Mouse (Mus musculus): ENCODE results near the gene Slc35f5.

The Slc35f5 gene

DNA sequence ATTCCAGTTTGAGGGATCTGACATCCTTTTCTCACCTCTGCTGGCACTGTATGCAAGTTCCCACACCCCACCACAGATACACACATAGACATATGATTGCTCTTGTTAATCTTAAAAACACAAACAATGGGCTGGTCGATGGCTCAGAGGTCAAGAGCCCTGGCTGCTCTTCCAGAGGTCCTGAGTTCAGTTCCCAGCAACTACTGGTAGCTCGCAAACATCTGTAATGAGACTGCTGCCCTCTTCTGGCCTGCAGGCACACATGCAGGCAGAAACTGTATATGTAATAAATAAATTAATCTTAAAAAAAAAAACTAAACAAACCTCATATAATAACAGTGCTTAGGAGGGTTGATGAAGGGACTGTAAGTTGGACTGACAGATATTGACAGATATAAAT lies 13.8 kb downstream of the Slc35f5 start:
- DNase-seq (ENCODE audit: low spot score in 2 of 2) = peak; percentile 6 to 9

- DNase-seq (ENCODE audit: low spot score in 2 of 2) = no peak
Observed at GRCm38 (mm10) chr1:125575458-125576114, 15.2 kb downstream of the Slc35f5 start.

GRCm38 (mm10) chr1:125576965-125577364 lies 16.6 kb downstream of the Slc35f5 start:
- no peak for DNase-seq (ENCODE audit: low spot score in 2 of 2)

DNA sequence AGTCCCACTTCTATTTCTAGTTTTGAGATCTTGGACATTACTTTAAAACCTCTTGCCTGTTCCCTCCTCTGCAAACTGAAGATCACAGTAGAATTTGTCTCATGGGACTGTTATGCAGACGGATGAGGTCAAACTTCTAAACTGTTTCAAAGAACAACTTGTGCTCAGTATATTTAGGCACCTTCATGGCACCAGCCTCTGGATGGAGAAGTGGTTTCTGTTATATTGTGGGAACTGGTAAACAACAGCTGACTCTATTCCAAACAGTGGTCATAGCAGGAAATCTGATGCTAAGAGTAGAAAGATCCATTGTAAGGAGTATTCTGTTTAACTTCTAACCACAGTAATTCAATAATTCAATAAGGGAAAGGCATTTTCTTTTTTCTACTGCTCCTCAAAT lies 17.7 kb downstream of the Slc35f5 start:
- no peak for DNase-seq (ENCODE audit: low spot score in 2 of 2)

DNA sequence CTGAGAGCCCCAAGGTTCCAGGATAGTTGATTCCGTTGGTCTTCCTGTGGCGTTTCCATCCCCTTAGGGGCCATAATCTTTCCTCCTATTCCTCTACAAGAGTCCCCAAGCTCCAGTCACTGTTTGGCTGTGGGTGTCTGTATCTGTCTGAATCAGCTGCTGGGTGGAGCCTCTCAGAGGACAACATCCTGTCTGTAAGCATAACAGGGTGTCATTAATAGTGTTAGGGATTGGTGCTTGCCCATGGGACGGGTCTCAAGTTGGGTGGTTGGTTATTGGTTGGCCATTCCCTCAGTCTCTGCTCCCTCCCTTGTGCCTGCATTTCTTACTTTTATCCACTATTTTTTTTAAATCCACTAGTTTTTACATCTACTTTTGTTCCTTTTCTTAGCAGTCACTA lies 20.7 kb downstream of the Slc35f5 start:
- DNase-seq (ENCODE audit: low spot score in 2 of 2) = no peak

DNA sequence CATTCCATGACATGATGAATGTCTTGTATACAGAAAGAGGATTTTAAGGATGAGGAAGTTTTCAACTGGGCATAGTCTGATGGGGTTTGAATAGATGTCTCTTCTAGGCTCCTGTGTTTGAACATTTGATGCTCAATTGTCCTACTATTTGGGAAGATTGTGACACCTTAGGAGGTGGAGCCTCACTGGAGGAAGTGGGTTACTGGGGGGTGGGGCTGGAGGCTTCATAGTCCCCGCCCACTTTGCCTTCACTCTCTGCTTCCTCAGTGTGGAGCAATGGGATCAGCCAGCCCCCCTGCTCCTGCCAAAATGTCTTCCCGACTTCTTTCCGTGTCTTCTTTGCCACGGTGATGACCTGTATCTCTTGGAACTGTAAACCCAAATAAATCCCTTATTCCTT lies 43.2 kb downstream of the Slc35f5 start:
- no peak for DNase-seq (ENCODE audit: low spot score in 2 of 2)

DNA sequence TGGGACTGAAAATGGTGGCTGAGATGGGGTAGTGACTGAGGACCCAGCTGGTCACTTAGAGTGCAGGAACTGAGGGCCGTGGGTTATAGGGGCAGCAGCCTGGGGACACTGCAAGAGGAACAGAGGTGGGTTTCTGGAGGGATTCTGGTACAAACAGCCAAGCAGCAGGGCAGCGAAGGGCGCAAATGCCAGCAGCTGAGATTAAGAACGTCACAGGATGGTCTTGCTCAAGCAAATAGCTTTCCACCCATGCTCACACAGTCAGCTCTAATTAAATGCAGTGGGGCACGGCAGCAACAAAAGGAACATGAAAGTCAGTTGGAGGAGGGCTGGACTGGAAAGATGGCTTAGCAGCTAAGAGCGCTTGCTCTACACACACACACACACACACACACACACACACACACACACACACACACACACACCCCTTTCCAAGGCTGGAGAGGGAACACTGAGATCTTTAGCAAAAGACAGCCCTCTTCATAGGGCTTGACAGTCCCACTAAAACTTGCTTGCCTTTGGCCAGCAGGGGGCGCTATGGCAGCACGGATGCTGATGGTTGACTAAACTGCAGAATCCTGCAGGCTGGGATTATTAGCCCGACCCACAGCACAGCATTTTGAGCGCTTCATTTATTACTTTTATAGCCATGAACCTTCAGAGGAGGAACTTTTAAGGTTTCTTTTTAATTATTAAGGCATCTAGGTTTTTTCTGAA lies 46.9 kb downstream of the Slc35f5 start:
- peak; percentile 37 to 54 for DNase-seq (ENCODE audit: low spot score in 2 of 2)

DNA sequence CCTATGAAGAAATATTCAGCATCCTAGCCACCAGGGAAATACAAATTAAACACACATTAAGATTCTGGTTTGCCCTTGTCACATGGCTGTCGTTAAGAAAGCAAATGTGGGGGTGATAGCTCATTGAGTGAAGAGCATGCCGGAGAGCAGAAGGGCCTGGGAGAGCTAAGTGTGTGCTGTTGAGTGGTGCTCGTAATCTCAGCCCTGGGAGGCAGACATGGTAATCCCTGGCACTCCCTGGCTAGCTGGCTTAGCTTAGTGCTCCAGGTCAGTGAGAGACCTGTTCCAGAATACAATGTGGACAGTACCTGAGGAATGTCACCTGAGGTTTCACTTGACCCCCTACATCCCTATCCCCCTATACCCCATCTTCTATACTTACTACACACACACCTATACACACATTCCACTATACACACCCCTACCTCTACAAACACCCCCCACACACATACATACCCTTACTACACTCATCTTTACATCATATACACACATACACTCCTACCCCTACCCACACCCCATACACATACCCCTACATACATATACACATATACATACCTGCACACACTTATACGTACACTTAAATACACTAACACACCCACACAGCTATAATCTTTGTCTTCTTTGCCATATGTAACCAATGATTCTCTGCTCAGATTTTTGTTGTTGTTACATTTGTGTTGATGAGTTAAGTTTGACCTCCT lies 64.1 kb downstream of the Slc35f5 start:
- DNase-seq (ENCODE audit: low spot score in 2 of 2) = no peak

DNA sequence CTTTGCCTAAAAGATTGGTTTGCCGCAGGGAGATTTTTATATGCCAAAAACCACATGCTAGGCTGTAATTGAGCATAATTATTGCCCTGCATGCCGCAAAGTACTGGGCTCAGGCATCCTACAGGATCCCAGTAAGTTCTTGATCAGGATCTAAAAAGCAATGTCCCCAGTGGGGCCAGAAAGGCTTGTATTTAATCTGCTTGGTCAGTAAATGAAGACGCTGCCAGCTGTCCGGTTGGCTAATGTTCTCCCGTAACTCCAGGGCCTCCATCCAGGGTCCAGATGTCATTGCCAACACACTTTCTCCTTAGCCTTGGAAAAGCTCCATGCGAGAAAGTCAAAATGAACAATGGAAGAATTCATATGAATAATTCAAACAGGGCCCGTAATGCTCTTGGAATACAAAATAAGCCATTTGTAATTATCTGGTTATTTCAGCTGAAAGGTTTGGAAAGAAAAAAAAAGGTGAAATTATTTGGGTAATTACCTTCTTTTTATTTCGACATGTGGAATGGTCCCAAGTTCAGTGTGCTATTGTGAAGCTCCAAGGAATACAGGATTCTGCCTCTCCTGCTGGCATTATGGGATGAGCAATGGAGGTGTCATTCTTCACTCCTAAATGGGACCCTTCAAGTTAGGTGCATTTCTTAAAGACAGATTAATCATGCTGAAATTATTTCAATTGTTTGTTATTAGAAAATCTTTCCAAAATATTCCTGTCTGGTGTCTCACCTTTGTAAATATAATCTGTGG lies 79.3 kb downstream of the Slc35f5 start:
- DNase-seq (ENCODE audit: low spot score in 2 of 2) = no peak

DNA sequence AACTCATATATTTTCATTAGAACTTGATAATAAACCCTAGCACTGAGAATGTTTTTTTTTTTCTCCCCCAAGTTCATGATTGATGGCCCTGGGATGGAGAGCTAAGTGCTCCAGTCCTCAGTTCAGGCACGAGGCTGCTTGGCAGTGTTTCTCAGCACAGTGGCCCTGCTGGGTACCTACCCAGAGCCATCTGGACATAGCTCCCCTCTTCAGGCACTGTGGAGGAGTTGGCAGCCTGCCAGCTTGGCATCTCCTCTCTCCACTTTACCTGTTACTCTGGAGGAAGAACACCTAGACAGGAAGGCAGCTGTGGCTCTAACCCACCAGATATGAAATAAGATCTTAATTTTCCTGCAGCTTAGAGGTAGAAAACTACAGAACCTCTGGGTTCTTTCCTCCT lies 83.2 kb downstream of the Slc35f5 start:
- no peak for DNase-seq (ENCODE audit: low spot score in 2 of 2)
